ENCODE assay signal across 11 mouse cellular contexts in genomic region chr9:120777501-120777900, GRCm38 (mm10).
DNase-seq lines count a peak whose midpoint lies in the region; ATAC-seq lines count a peak whose summit lies in the region.
"Had no signal": no experiment of that assay in that cellular context is flagged by ENCODE, and none has a peak within 500 bp of the region (broad histone marks: within the 10 kb centered on the region; RNA-seq: fewer than 3 reads in every experiment).

No protein-coding gene starts in this region.

- no peaks in the 10 kb centered on the region for H3K9me3 ChIP-seq in midbrain, embryonic 10.5 days (replicated peaks)
- no peaks in the 10 kb centered on the region for H3K9me3 ChIP-seq in midbrain, embryonic 13.5 days
- H3K9me3 ChIP-seq in hindbrain, embryonic 16.5 days (ENCODE audit: control insufficient read depth, low read length): no peaks in the 10 kb centered on the region
- no peaks in the 10 kb centered on the region for H3K9me3 ChIP-seq in midbrain, embryonic 11.5 days (ENCODE audit: control insufficient read depth, low read length)
- H3K9me3 ChIP-seq: limb, embryonic 13.5 days had no signal

- peak overlapping the region; percentile 30; the same call in 1 of the 2 replicates for H3K27ac ChIP-seq in midbrain, embryonic 10.5 days (replicated peaks)
- no peak overlapping the region for H3K27ac ChIP-seq in midbrain, embryonic 13.5 days
- no peak overlapping the region for H3K27ac ChIP-seq in hindbrain, embryonic 16.5 days (ENCODE audit: low read depth, low read length)
- H3K27ac ChIP-seq in midbrain, embryonic 11.5 days (ENCODE audit: low read depth, low read length): no peak overlapping the region

- WGBS in midbrain, embryonic 10.5 days: 85% methylated on average over 10 of the region's 10 CpGs
- 84% methylated on average over 10 of the region's 10 CpGs for WGBS in midbrain, embryonic 13.5 days
- WGBS in hindbrain, embryonic 16.5 days: 84% methylated on average over 10 of the region's 10 CpGs
- WGBS in midbrain, embryonic 11.5 days: 87% methylated on average over 10 of the region's 10 CpGs

- ATAC-seq in midbrain, embryonic 13.5 days: no peak
- no peak for ATAC-seq in hindbrain, embryonic 16.5 days
- no peak for ATAC-seq in midbrain, embryonic 11.5 days (ENCODE audit: low FRiP score)

- no peak overlapping the region for H3K9ac ChIP-seq in midbrain, embryonic 13.5 days (replicated peaks)
- no peak overlapping the region for H3K9ac ChIP-seq in hindbrain, embryonic 16.5 days (ENCODE audit: low read depth, low read length)
- no peak overlapping the region for H3K9ac ChIP-seq in midbrain, embryonic 11.5 days (ENCODE audit: low read length)
- H3K9ac ChIP-seq: limb, embryonic 13.5 days had no signal

- no peak overlapping the region for H3K4me2 ChIP-seq in midbrain, embryonic 13.5 days (replicated peaks)
- H3K4me2 ChIP-seq in hindbrain, embryonic 16.5 days (ENCODE audit: low read length): no peak overlapping the region
- no peak overlapping the region for H3K4me2 ChIP-seq in midbrain, embryonic 11.5 days
- H3K4me2 ChIP-seq: limb, embryonic 13.5 days had no signal

- H3K4me1 ChIP-seq in midbrain, embryonic 10.5 days: peaks cover 17% of the 10 kb centered on the region
- no peaks in the 10 kb centered on the region for H3K4me1 ChIP-seq in midbrain, embryonic 13.5 days (replicated peaks)
- H3K4me1 ChIP-seq in hindbrain, embryonic 16.5 days (ENCODE audit: control insufficient read depth, insufficient read depth, low read depth, low read length): no peaks in the 10 kb centered on the region
- no peaks in the 10 kb centered on the region for H3K4me1 ChIP-seq in midbrain, embryonic 11.5 days (ENCODE audit: control insufficient read depth, insufficient read depth, low read length)

- intact Hi-C loops in heart, postnatal 25 days (cut with DNase I): loop anchor here (2.0 to 5.0 kb wide), 4 partner anchors 90 to 175 kb away; no protein-coding TSS in a partner anchor

- no peaks in the 10 kb centered on the region for H3K36me3 ChIP-seq in midbrain, embryonic 10.5 days
- H3K36me3 ChIP-seq in midbrain, embryonic 13.5 days: no peaks in the 10 kb centered on the region
- no peaks in the 10 kb centered on the region for H3K36me3 ChIP-seq in hindbrain, embryonic 16.5 days (ENCODE audit: control insufficient read depth, insufficient read depth, low read length)
- H3K36me3 ChIP-seq in midbrain, embryonic 11.5 days (ENCODE audit: control insufficient read depth, insufficient read depth, low read length): no peaks in the 10 kb centered on the region
- H3K36me3 ChIP-seq: limb, embryonic 13.5 days had no signal

- no peak overlapping the region for H3K4me3 ChIP-seq in midbrain, embryonic 10.5 days
- H3K4me3 ChIP-seq in midbrain, embryonic 13.5 days (replicated peaks): no peak overlapping the region
- H3K4me3 ChIP-seq in hindbrain, embryonic 16.5 days (ENCODE audit: low read length): no peak overlapping the region
- H3K4me3 ChIP-seq in midbrain, embryonic 11.5 days (ENCODE audit: low read depth, low read length): no peak overlapping the region
- H3K4me3 ChIP-seq: limb, embryonic 13.5 days had no signal

- no peaks in the 10 kb centered on the region for H3K27me3 ChIP-seq in midbrain, embryonic 10.5 days (ENCODE audit: low read depth, poor library complexity, severe bottlenecking)
- no peaks in the 10 kb centered on the region for H3K27me3 ChIP-seq in midbrain, embryonic 13.5 days
- H3K27me3 ChIP-seq in hindbrain, embryonic 16.5 days (replicated peaks; ENCODE audit: control insufficient read depth, insufficient read depth, low read length): no peaks in the 10 kb centered on the region
- no peaks in the 10 kb centered on the region for H3K27me3 ChIP-seq in midbrain, embryonic 11.5 days (ENCODE audit: control insufficient read depth, insufficient read depth, low read length)
- H3K27me3 ChIP-seq: limb, embryonic 13.5 days had no signal

- DNase-seq in midbrain, embryonic 10.5 days (ENCODE audit: low spot score): no peak
- peak; percentile 44 for DNase-seq in heart, postnatal 25 days (ENCODE audit: low spot score)
- peak; percentile 34 to 61 for DNase-seq in kidney, postnatal 4 days
- peak; percentile 60 for DNase-seq in yolk sac, embryonic 10.5 days (ENCODE audit: low spot score)
- DNase-seq in midbrain, embryonic 11.5 days (ENCODE audit: low spot score, missing footprints): no peak
- DNase-seq in retina, postnatal 1 day: no peak
- DNase-seq: cerebellum, postnatal 10 days; gastrocnemius, postnatal 36 days had no signal

Comparison
In these comparisons a context has a peak if more than half of its experiments do, and no peak if none do; other contexts are left out.
1. DNase-seq: peak in heart, postnatal 25 days (single experiment), kidney, postnatal 4 days (2 of 2) and yolk sac, embryonic 10.5 days (single experiment); none in midbrain, embryonic 10.5 days (single experiment), midbrain, embryonic 11.5 days (single experiment) and retina, postnatal 1 day (single experiment).